Mouse (Mus musculus): ENCODE results near the gene Kank1.

DNA sequence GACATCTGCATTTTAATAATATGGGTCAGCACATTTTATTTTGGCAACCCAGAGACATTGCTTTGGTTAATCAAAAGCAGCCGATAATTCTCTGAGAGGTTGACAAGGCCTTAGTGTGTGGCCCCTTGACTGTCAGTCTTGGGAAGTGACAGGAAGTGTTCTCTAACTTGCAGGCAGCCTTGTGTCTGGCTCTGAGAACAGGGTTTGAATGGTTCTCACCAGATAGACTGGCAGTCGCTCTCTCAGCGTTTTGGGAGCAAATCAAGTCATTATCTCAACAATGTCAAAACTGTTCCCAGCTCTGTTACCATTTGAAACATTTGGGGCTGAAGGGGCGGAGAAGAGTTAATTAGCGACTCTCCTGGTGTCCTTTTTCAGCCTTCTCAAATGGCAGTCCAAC is 41.0 kb downstream of the Kank1 start:
- TF ChIP-seq CTCF (IDR thresholded peaks at IDR 0.05; ENCODE audit: insufficient read depth, low read depth, low read length): no peak
- no peak for TF ChIP-seq POLR2A (IDR thresholded peaks at IDR 0.05; ENCODE audit: insufficient read depth, low read depth, low read length)

All from olfactory bulb, adult 2 months (tissue).